Mouse (Mus musculus) ES-Bruce4 (cell line): Measurements from ENCODE around the gene Fam216b. TPM values are rescaled to one million over a fixed set of nuclear protein-coding genes. Genes with fewer than 3 reads are reported as not detected.

Experiments used
- H3K27ac ChIP-seq: 2 replicates; pipeline ENCODE4 v1.5.1; 2012; ENCODE audit warnings: low read length, inconsistent platforms; ENCODE audit not compliant: insufficient read depth
- H3K27me3 ChIP-seq: 2 replicates; pipeline ENCODE4 v1.6.1; 2012; ENCODE audit warnings: mild to moderate bottlenecking, low read length, inconsistent platforms; ENCODE audit not compliant: control insufficient read depth, poor library complexity, insufficient read depth, severe bottlenecking
- H3K36me3 ChIP-seq: 2 replicates; pipeline ENCODE4 v1.6.1; 2012; ENCODE audit warnings: inconsistent platforms, mild to moderate bottlenecking, low read length, moderate library complexity; ENCODE audit not compliant: control insufficient read depth, poor library complexity, insufficient read depth, severe bottlenecking
- H3K4me1 ChIP-seq: one replicate; pipeline ENCODE4 v1.8.1; 2011; ENCODE audit warnings: low read length; ENCODE audit not compliant: control insufficient read depth, insufficient read depth
- H3K4me3 ChIP-seq: 2 replicates; pipeline ENCODE4 v1.5.1; 2011; ENCODE audit warnings: low read depth, mild to moderate bottlenecking, low read length
- H3K9ac ChIP-seq: 2 replicates; pipeline ENCODE4 v1.6.1; 2012; ENCODE audit warnings: low read depth, mild to moderate bottlenecking, inconsistent platforms; ENCODE audit not compliant: poor library complexity, severe bottlenecking
- H3K9me3 ChIP-seq: replicated peaks from 2 replicates; pipeline ENCODE4 v1.6.1; 2012; ENCODE audit warnings: mild to moderate bottlenecking, low read length, inconsistent platforms; ENCODE audit not compliant: control insufficient read depth, poor library complexity, insufficient read depth, severe bottlenecking
- CTCF ChIP-seq: IDR thresholded peaks from one replicate; pipeline ENCODE4 v1.8.1; 2011; ENCODE audit warnings: low read depth, low read length
- EP300 ChIP-seq: IDR thresholded peaks from 2 replicates; pipeline ENCODE4 v1.6.1; 2011; ENCODE audit warnings: low read depth, low read length; ENCODE audit not compliant: insufficient read depth
- POLR2A ChIP-seq: IDR thresholded peaks from one replicate; pipeline ENCODE4 v1.8.1; 2011; ENCODE audit warnings: low read length; ENCODE audit not compliant: insufficient read depth
- polyA plus RNA-seq: library from polyadenylated mRNA; stranded (reverse); fragments of >200 nt; gene quantifications from 2 replicates; pipeline ENCODE4 v1.2.4, GENCODE M21; 2011; ENCODE audit warnings: low read depth; ENCODE audit not compliant: missing spikeins, insufficient read depth, insufficient read length

Gene Fam216b
- polyA plus RNA-seq, 1 experiment, result not detected

DNA sequence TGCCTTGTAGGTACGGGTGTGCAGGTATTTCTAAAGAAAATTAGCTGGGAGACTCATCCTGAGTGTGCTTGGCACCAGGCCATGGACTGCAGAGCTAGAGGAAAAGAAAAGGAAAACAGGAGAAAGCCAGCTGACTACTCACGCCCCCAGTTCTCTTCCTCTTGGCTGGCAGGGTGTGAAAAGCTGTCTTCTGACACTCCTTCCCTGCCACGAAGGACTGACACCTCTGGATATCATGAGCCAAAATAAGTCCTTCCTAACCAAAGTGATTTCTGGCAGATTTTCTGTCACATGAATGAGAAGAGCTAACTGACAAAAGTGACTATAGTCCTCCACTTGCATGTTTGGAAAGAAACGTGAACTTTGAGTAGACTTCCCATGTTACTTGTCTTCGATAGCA lies 5.3 kb downstream of the Fam216b start:
- H3K27me3 ChIP-seq, result no peaks in the 10 kb centered on the region
- H3K4me3 ChIP-seq, result no peak overlapping the region
- TF ChIP-seq POLR2A (no peak), CTCF (no peak), EP300 (no peak)
- peaks cover 3% of the 10 kb centered on the region; the same call in 1 of the 2 replicates for H3K9me3 ChIP-seq
- no peaks in the 10 kb centered on the region for H3K36me3 ChIP-seq
- H3K27ac ChIP-seq, result no peak overlapping the region
- H3K9ac ChIP-seq, result no peak overlapping the region
- H3K4me1 ChIP-seq, result no peaks in the 10 kb centered on the region

DNA sequence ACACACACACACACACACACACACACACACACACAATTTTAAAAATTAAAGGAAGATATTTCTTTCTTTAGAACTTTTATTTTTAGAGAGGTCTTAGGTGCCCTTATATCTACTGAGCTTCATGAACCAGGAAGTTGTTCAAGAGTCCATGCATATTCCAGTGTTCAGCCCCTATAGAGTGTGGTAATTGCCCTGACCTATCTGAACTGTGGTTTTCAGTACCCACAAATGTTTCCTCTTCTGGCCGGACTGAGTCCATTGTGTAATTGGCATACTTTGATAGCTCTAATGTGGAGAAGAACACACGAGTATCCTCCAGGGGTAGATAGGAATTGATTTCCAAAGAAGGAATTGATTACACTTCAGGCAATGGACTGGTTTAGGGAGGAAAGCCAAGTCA lies 11.3 kb downstream of the Fam216b start:
- H3K4me1 ChIP-seq, result no peaks in the 10 kb centered on the region
- no peak overlapping the region for H3K27ac ChIP-seq
- peaks cover 12% of the 10 kb centered on the region for H3K9me3 ChIP-seq
- no peaks in the 10 kb centered on the region for H3K27me3 ChIP-seq
- H3K4me3 ChIP-seq, result no peak overlapping the region
- H3K36me3 ChIP-seq, result no peaks in the 10 kb centered on the region
- no peak for TF ChIP-seq POLR2A
- TF ChIP-seq CTCF, result no peak
- TF ChIP-seq EP300, result no peak
- no peak overlapping the region for H3K9ac ChIP-seq

DNA sequence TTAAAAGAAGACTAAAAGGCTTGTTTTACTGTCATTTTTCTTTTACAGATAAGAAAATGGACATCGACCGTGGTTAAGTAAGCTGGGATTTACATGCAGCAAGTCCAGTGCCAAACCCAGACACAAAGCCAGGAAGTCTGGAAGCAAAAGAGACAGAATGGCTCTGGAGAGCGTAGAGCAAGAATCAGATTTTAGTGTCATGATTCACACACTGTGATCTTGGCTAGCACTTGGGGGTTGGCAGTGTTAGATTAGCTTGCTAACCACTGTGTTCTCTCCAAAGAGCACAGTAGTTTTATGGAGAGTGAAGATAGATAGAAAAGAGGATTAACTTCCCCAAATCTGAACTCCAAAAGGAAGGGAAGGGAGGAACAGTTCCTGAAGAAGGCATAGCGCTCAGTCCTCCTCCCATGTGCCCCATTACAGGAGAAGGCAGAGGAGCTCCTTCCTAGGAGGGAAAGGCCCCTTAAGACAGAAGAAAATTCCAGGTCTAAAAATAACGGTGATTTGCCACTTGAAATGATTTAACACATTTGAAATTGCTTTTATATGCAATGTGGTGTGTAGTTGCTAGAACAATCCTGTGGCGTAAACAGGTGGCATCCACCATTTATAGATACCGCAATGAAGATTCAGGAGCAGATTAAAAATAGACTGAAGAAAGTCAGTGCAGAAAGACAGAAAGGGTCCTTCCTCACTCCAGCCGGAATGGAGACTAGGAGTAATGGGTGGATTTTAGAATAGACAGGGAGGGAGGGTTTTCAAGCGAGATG lies 22.7 kb downstream of the Fam216b start:
- TF ChIP-seq EP300 (no peak), CTCF (no peak), POLR2A (no peak)
- Histone ChIP-seq H3K27me3 (peaks cover 1% of the 10 kb centered on the region; the same call in 1 of the 2 replicates), H3K4me3 (no peak overlapping the region), H3K36me3 (no peaks in the 10 kb centered on the region), H3K9me3 (no peaks in the 10 kb centered on the region), H3K9ac (no peak overlapping the region), H3K27ac (no peak overlapping the region), H3K4me1 (no peaks in the 10 kb centered on the region)

DNA sequence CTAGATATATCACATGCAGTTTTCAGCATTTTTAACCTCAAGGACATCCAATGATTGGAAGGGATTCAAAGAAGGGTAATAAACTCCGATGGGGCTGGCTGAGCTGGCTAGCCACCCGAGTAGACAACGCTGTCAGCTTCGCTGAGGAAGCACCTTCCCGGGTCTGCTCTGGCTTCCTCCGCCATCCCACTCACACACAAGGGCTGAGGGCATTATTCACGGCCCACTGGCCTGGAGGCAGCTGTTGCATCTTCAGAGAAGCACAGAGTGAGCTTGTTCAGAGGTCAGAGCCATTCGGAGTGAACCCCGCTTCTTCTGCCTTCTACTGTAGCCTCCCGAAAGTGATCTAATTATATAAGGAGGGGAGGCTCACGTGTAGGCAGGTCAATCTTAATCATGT lies 26.3 kb downstream of the Fam216b start:
- H3K4me1 ChIP-seq, result no peaks in the 10 kb centered on the region
- H3K27ac ChIP-seq, result no peak overlapping the region
- no peaks in the 10 kb centered on the region for H3K9me3 ChIP-seq
- no peaks in the 10 kb centered on the region for H3K36me3 ChIP-seq
- no peak overlapping the region for H3K4me3 ChIP-seq
- H3K9ac ChIP-seq, result no peak overlapping the region
- TF ChIP-seq CTCF (no peak), EP300 (no peak), POLR2A (no peak)
- no peaks in the 10 kb centered on the region for H3K27me3 ChIP-seq

DNA sequence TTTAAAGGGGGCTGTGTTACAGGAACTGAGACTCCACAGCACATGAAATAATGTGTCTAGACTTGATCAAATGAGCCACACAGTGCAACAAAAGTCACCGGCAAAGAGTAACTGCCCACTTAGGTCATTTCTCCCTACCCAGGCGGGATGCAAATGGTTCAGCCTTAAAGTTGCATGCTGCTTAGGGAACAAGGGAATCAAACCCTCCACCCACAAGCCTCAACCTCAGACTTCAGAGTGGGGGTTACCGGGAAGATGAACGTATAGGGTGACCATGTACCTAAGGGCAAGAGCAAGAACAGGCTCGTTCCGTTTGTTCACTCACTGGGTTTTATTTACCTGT lies 28.2 kb downstream of the Fam216b start:
- Histone ChIP-seq H3K27me3 (no peaks in the 10 kb centered on the region), H3K4me1 (no peaks in the 10 kb centered on the region), H3K36me3 (no peaks in the 10 kb centered on the region), H3K9me3 (no peaks in the 10 kb centered on the region), H3K9ac (no peak overlapping the region), H3K27ac (no peak overlapping the region), H3K4me3 (no peak overlapping the region)
- TF ChIP-seq CTCF (no peak), POLR2A (no peak), EP300 (no peak)

DNA sequence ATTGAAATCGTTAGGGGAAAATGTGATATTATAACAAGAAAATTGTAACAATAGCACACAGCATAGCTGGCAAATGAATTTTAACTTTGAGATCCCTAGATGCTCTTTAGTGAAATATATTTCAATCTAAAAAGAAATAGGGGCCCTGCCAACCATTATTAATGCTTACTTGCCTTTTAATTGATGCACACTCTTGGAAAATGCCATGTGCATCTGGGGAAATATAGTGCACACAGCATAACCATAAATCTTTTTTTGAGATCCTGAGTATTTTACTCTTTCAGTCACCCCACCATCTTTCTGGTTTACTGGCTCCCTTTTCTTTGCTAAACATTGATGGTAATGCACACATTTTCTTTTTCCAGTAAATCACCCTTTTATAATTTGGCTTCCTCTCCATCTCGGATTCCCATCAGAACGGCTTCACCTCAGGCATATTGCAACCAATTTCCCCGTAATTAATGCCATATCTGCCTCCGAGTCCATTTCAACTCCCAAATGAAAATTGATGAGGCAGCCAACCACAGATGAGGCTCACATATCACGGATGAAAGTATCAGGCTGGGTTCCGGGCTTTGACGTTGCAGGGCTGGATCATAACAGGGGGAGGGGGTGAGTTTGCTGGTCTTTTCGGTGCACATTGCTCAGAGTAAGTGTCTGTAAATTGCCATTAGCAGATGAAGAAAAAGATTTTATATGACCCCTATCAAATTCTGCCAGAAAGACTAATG lies 28.8 kb downstream of the Fam216b start:
- Histone ChIP-seq H3K9ac (no peak overlapping the region), H3K4me3 (no peak overlapping the region), H3K9me3 (no peaks in the 10 kb centered on the region), H3K4me1 (no peaks in the 10 kb centered on the region), H3K36me3 (no peaks in the 10 kb centered on the region), H3K27ac (no peak overlapping the region), H3K27me3 (no peaks in the 10 kb centered on the region)
- TF ChIP-seq POLR2A, result no peak
- no peak for TF ChIP-seq EP300
- no peak for TF ChIP-seq CTCF
